Mouse (Mus musculus): ENCODE data around the gene Spin1. TPM values are rescaled to one million over a fixed set of nuclear protein-coding genes. Genes with fewer than 3 reads are reported as not detected.
A peak's percentile ranks its signal among the peaks of the same experiment; 100 is the strongest.
"Not testable (repeated sequence)": the region's sequence is repeated elsewhere in the genome, so short reads cannot be mapped to it uniquely, and the experiment has no call there.

Spin1 gene
- total RNA-seq (2017) = 30.8 to 34.7 TPM (median 34.3 TPM) in 3 replicates

DNA sequence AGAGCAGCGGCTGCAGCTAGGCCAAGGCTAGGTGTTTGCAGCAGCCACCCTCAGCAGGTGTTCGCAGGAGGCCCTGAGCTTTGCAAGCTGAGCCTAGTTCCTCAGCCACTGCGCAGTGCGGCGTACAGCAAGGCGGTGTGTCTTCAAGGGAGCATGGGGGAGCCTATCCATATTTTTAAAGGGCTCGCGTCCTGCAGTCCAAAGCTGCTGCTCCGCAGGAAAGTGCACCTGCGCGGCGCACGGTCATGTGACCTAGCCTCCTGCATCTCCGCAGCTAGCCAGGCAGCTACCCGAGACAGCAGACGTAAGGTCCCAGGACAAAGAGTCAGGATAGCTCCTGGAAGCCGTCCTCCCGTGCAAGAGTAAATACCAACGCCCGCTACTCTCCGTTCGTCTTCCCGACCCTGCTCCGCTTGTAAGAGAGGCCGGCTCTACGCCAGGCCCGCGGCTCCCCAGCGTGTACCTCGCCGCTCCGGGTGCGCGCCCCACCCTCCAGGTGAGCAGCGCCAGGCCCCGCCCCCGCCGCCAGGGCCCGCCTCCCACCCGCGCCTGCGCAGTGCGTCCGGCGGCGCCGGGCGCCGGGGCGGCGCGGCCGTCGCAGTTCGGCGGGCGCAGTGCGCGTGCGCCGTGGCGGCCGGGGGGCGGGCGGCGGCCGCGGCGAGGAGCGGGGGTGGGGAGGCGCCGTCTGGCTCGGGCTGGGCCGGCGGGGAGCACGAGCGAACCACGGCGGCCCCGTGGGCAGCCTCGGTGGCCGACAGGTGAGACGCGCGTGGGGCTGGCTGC lies at the start of gene Spin1:
TSS of gene Spin1 (plus strand) at position 648 of the 783 bp plus-strand sequence.
- ATAC-seq (replicated peaks; ENCODE audit: insufficient number of reproducible peaks, low FRiP score, low TSS enrichment, poor library complexity, severe bottlenecking) = peak; percentile 20; the same call in 1 of the 2 replicates

DNA sequence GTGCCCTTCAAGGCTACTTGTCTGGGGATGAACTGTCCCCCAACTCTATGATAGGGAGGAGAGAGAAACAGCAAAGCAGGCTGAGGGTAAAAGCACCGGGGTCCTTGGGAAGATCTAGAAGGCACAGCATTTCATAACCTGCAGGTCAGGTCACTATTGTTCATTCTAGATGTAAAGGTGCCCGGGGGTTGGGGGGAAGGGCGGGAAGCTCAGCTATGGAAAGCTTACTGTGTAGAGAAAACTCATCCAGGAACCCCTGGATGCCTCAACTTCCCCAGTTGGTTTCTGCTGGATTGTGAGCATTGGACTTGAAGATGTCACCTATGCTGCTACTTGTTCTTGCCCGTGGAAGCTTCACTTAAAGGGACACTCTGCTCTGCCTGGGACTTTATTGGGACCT lies 49.7 kb upstream of the Spin1 start:
- no peak for ATAC-seq (replicated peaks; ENCODE audit: insufficient number of reproducible peaks, low FRiP score, low TSS enrichment, poor library complexity, severe bottlenecking)

DNA sequence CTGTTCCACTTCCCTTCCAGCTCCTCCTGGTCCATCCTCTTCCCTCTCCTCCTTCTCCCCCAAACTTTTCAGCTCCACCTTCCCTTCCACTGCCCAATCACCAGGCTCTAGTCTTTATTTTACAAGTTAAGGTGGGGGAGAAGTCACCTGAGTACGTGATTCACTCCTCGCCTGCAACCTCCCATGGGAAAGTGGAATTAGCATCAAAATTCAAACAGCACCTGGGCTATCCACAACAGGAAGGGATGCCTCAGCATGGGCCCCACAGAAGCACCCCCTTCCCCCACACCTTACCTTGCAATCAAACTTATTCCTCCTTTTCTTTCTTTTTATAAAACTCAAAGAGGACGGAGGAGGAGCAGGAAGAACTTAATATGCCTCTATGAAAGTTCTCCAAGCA lies 48.3 kb upstream of the Spin1 start:
- no peak for ATAC-seq (replicated peaks; ENCODE audit: insufficient number of reproducible peaks, low FRiP score, low TSS enrichment, poor library complexity, severe bottlenecking)

DNA sequence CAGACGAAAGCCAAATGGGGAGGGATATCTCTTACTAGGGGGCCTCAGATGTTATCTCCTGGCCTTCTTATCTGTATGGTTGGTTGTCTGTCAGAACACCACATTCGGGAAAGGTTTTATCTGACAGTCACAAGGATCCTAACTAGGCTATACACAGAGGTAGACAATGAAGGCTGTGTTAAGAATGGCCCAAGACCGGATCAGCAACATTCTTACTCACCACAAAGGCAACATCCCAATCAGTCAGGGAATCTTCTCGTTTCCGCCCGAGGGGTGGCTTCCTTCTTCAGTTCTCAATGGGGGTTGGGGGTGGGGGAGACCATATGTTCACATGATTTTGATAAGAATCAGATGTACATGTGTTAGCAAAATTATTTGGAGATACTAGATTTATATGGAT lies 37.7 kb upstream of the Spin1 start:
- no peak for ATAC-seq (replicated peaks; ENCODE audit: insufficient number of reproducible peaks, low FRiP score, low TSS enrichment, poor library complexity, severe bottlenecking)

DNA sequence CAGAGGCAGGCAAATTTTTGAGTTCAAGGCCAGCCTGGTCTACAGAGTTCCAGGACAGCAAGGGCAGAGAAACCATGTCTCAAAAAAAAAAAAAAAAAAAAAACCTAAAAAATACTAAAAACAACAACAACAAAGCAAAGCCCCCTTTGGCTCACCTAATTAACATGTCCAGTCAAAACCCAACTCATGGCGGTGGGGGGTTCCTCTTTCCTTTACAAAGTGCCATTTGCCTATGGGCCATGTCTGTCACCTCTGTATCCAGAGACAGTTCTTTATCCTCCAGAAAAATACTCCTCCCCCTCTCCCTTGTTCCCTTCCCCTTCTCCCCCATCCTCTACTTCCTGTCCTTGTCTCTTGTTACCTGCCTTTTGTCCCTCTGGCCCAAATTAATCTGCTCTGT lies 37.0 kb upstream of the Spin1 start:
- ATAC-seq (replicated peaks; ENCODE audit: insufficient number of reproducible peaks, low FRiP score, low TSS enrichment, poor library complexity, severe bottlenecking) = no peak

DNA sequence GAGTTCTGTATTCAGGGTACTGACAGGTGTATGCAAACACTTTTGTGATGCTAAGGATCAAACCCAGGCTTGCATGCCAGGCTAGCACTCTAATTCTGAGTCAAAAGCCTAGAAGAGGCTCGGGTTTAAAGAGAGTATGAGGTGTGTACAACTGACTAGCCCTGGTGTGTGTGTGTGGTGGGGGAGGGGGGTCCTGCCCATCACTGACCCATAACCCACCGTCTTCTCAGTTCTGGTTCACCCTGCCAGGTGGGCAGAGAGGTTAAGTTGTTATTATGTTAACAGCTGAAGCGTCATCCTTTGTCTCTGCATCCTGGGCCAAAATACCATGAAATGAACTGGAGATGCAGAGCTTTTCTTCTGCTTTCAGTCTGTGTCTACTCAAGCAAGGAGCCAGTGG lies 36.3 kb upstream of the Spin1 start:
- no peak for ATAC-seq (replicated peaks; ENCODE audit: insufficient number of reproducible peaks, low FRiP score, low TSS enrichment, poor library complexity, severe bottlenecking)

DNA sequence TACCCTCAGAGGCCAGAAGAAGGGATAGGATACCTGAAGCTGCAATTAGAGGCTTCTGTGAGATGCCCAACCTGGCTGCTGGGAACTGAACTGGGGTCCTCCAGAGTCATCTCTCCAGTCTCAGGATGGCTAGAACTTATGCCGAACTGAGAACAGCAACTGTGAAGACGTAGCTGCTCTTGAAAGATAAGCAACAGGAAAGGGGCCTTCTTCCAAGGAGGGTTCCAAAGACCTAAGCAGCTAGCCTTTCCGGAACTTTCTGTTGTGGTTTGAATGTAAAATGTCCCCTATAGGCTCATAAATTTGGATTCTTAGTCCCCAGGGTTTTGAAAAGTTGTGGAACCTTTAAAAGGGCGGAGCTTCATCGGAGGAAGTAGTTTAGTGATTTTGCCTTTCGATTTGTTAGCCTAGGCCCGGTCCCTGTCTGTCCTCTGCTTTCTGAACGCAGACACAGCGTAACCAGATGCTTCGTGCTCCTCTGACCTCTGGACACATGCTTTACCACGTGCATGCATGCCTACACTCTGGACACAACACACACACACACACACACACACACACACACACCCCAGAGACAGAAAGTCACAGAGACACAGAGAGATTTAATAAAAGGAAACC lies 29.5 kb upstream of the Spin1 start:
- 0 out of 2 replicates have a peak, but pooled peaks have one; percentile 30 for ATAC-seq (replicated peaks; ENCODE audit: insufficient number of reproducible peaks, low FRiP score, low TSS enrichment, poor library complexity, severe bottlenecking)

DNA sequence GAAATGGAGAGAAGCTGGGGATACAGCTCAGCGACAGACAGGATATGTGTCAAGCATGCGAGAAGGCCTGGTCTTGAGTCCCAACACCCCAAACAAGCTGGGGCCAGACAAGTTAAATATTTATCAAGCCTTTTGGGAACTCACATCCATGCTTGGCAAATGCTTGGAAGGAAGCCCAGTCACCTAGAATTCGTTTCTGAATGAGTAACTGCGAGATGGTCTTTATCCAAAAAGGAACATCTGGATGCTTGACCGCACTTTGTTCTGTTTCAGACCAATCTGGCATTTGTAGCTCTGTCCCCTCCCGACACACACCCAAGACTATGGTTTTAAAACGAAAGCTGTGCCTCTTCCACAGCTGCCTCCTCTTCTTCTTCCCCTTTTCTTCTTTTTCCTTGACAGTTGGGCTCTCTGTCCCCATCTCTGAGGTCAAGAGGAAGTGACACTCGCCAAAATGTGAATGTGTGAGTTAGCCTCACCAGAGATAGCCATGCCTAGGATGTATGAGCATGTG lies 28.9 kb upstream of the Spin1 start:
- ATAC-seq (replicated peaks; ENCODE audit: insufficient number of reproducible peaks, low FRiP score, low TSS enrichment, poor library complexity, severe bottlenecking) = peak; percentile 77

DNA sequence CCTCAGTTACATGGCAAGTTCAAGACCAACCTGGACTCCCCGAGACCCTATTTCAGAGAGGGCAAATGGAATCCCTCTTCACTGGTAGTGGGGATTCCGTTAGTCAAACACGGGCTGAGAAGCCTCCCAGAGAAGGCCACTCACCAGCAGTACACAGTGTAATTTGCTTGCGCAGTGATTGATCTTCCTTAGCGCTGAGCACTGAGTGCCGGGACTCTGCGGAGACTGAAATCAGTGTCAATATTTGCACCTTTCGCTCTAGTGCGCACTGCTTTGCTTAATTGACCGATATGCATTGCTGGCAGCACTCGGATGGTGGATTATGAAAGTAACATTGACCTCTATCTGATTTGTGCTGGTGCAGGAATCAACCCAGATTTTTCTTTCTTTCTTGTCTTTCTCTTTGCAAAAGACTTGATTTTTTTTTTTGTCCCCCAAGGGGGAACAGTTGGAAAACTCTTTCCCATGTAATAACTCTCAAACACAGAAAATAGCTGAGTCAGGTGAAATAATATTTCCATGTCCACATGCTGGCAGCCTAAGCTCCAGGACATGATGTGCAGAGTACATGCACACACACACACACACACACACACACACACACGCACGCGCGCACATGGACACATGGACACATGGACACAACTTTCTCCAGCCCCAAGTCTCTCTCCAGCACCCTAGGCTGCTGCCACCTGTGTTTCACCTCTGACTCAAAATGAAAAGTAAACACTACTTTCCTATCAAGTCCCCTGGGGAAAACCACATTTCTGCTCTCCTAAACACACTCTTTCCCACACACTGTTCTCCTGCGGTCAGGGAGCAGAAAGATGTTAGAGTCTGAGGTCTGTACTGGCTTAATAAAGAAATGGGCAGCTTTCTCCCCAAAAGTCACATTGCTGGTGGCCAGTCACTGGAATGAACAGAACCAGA lies 27.5 kb upstream of the Spin1 start:
- no peak for ATAC-seq (replicated peaks; ENCODE audit: insufficient number of reproducible peaks, low FRiP score, low TSS enrichment, poor library complexity, severe bottlenecking)

DNA sequence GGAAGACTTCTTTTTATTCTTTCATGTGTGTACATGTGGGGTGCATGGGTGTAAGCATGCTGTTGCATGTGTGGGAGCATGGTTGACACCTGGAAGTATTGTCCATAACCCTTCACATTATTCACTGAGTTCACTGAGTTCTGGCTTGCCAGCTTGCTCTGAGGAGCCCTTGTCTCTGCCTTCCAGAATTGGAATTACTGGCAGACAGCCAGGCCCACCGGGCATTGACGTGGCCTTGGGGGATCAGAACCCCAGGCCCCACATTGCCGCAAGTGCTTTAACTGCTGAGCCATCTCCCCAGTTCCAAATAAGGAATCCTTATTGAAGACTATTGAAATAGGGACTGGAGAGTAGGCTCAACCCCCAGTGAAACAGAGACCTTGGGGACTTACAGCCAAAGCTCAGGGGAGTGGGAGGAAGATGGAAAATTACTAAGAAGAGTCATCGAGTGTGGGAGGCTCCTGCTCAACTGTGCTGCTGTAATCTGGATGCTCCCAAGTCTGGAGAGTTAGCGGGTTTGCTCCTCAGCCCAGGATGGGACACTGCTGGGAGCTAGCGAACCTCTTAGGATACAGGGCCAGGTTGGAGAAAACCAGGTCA lies 26.5 kb upstream of the Spin1 start:
- no peak for ATAC-seq (replicated peaks; ENCODE audit: insufficient number of reproducible peaks, low FRiP score, low TSS enrichment, poor library complexity, severe bottlenecking)

DNA sequence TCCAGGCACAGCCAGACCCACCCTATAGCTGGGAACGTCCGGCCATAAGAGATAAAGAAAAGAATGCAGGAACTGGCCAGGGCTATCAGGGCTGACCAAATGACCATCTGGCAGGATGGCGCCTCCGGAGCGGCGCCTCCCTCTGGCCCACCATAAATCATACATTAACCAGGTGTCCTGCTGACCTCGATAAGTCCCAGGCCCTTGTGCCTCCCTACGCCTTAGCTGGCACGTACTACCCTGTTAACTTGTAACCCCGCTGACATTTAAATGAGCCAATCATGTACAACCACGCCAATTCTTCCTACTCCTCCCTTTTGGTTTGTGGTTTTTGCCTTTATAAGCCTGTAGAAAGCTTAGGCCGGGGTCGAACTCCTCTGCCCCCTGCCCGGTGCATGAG lies 24.5 kb upstream of the Spin1 start:
- ATAC-seq (replicated peaks; ENCODE audit: insufficient number of reproducible peaks, low FRiP score, low TSS enrichment, poor library complexity, severe bottlenecking) = not testable (repeated sequence)

DNA sequence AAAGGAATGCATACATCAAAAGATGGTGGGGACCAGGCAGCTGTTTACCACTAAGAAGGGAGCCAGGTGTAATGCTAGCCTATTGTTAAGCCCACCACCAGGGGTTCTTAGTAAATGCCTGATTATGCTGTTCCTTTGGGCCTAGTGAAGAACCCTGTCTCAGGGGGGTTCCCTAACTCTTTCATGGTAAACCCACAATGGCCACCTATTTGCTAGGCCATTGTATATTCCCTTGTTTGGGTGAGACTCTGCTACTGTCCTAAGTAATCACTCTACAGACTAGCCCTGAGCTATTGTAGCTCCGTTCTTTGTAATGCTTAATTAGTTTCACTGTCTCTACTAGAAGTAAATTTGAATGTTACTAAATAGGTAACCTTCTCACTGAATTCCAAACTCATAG lies 22.1 kb upstream of the Spin1 start:
- not testable (repeated sequence) for ATAC-seq (replicated peaks; ENCODE audit: insufficient number of reproducible peaks, low FRiP score, low TSS enrichment, poor library complexity, severe bottlenecking)

DNA sequence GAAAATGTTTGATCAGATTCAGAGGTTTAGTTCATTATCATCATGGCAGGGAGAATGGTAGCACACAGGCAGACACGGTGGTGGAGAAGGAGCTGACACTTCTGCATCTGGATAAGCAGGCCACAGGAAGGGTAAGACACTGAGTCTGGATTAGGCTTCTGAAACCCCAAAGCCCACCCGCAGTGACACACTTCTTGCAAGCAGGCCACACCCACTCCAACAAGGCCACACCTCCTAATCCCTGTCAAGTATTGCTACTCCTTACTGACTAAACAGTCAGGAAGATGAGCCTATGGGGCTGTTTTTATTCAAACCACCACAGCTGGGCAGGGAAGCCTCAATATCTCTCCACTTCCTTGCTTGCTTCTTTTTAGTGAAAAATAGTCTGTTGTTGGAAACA lies 19.9 kb upstream of the Spin1 start:
- no peak for ATAC-seq (replicated peaks; ENCODE audit: insufficient number of reproducible peaks, low FRiP score, low TSS enrichment, poor library complexity, severe bottlenecking)

DNA sequence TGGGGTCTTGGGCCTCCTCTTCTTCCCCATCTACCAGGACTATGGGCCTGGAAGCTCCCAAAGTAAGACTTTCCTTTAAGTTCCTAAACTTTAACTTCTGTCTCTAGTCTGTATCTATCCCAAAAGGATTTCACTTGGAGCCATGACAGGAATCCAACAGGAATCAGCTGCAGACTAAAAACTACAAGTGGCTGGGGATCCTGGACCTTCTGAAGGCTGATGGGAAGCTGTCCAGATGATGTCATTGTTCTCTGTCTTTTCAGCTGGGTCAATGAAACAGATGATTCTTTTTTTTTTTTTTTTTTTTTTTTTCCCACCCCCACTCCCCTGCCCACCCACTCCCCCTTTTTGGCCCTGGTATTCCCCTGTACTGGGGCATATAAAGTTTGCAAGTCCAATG lies 16.4 kb upstream of the Spin1 start:
- ATAC-seq (replicated peaks; ENCODE audit: insufficient number of reproducible peaks, low FRiP score, low TSS enrichment, poor library complexity, severe bottlenecking) = no peak

DNA sequence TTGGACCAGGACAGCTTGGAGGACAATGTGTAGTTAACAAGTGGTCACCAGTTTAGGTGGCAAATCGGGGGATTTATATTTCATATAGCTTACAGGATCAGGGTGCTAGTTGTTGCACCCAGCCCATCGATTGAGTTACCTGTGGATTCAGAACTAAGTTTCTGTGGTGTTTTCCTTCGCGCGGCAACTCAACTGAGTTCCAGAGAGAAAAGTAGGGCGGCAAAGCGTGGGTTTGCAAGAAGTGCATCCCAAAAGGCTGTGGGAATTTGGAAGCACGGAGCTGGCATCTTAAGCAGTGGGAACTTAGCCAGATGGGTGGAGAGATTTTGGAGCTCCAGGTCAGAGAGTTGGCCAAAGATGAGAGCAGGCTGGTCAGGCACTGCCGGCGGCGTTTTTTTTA lies 14.7 kb upstream of the Spin1 start:
- no peak for ATAC-seq (replicated peaks; ENCODE audit: insufficient number of reproducible peaks, low FRiP score, low TSS enrichment, poor library complexity, severe bottlenecking)

DNA sequence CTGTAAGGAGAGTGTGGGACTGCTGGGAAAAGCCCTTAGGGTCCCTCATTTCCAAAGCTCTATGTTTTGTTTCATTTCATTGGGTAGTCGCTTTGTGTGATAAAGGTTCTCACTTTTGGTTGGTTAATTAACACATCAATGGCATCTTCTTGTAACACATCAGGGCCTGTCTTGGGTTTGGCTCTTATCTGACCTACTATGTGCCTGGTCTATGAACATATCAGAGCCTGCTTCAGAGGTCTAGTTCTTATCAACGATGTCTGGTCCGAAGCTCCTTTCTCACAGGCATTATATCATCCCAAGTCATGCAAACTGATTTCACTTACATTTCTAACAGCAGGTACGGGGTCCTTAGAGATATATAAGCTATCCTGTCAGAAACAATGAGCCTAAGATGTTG lies 13.4 kb upstream of the Spin1 start:
- no peak for ATAC-seq (replicated peaks; ENCODE audit: insufficient number of reproducible peaks, low FRiP score, low TSS enrichment, poor library complexity, severe bottlenecking)

DNA sequence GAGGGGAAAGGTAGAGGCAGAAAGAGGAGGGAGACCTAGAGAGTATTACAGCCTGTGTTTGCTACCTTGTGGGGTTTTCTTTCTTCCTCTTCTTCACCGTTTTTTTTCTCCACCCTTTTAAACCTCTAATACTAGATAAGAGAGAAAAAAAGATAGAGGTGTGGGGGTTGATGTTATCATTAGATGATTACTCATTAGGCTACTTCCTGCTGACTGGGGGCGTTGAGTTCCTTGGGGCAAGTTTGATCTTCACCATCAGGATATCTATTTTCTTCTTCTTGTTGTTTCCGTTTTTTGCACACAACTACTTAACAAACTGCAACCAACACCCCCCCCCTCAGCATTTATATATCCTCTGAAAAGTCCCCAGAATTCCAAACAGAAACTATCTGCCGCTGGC lies 12.5 kb upstream of the Spin1 start:
- no peak for ATAC-seq (replicated peaks; ENCODE audit: insufficient number of reproducible peaks, low FRiP score, low TSS enrichment, poor library complexity, severe bottlenecking)

DNA sequence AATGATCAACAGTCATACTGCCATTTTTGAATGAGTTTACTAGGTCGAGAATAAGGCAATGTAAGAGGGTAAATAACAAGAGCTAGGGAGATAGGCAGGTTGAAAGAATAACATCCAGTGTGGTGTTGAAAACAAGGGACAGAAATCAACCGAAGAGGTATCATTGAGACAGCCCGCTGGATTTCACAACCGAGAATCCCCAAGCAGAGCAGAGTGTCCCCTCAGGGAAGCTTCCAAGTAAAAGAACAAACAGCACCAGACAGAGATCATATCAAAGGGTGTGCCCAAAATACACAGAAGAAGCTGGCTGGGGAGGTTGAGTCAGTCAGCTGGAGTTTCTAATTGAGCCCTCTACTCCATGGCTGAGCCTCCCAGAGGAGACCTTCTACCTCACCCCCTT lies 11.6 kb upstream of the Spin1 start:
- ATAC-seq (replicated peaks; ENCODE audit: insufficient number of reproducible peaks, low FRiP score, low TSS enrichment, poor library complexity, severe bottlenecking) = no peak
